Mouse (Mus musculus) MEL (cell line): ENCODE data around the gene Ror1.

Experiments used
- ETS1 ChIP-seq: IDR thresholded peaks from 2 replicates; pipeline ENCODE4 v1.6.1; 2012; ENCODE audit warnings: low read depth, mild to moderate bottlenecking, inconsistent platforms, low read length, improper control_type of control experiment, moderate library complexity
- KAT2A ChIP-seq: conservative IDR thresholded peaks from 2 replicates; pipeline ENCODE4 v1.6.1; 2012; ENCODE audit warnings: low read depth, low read length, improper control_type of control experiment, inconsistent platforms
- MAX ChIP-seq: IDR thresholded peaks from 2 replicates; pipeline ENCODE4 v1.6.1; 2011; ENCODE audit warnings: low read length, improper control_type of control experiment
- ZMIZ1 ChIP-seq: IDR thresholded peaks from 2 replicates; pipeline ENCODE4 v1.6.1; 2012; ENCODE audit warnings: low read depth, mild to moderate bottlenecking, inconsistent platforms, low read length, improper control_type of control experiment, moderate library complexity

DNA sequence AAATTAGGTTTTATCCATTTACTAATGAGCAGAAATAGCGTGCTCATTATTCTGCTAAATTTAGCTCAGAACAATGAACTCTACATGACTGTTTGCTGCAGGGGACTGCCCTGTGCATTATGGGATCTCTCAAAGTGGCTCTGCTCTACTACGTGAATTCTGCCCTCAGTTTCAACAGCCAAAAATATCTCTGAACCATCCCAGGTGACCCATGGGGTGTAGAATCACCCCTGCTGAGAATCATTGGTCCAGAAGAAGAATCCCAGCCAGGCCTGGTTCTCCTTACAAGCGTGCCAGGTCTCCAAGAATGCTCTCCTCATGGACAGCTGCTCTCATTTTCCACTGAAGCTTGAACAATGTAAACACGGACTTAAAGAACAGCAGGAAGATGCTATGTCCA is 282.4 kb downstream of the Ror1 start:
- TF ChIP-seq KAT2A: no peak
- no peak for TF ChIP-seq ZMIZ1
- no peak for TF ChIP-seq MAX
- no peak for TF ChIP-seq ETS1
